Mouse (Mus musculus) left cerebral cortex, adult 2 months (tissue): Measurements from ENCODE around the gene Rpgrip1. TPM values are rescaled to one million over a fixed set of nuclear protein-coding genes. Genes with fewer than 3 reads are reported as not detected.

Experiments used
- DNase-seq, 2 experiments: peaks; one replicate each; pipeline ENCODE4 v3.0.0; 2021 to 2022; ENCODE audit warnings: low spot score in 2 of 2, mixed read lengths in 1 of 2; ENCODE audit errors: extremely low spot score in 1 of 2
- H3K27ac ChIP-seq: fragments of 200-600 bp; 2 replicates; pipeline ENCODE4 v1.8.1; 2022
- H3K4me3 ChIP-seq: fragments of 200-600 bp; 2 replicates; pipeline ENCODE4 v1.8.1; 2022
- CTCF ChIP-seq: fragments of 200-600 bp; IDR thresholded peaks from 2 replicates; pipeline ENCODE4 v1.8.1; 2022; ENCODE audit warnings: antibody characterized with exemption, mild to moderate bottlenecking, moderate library complexity
- intact Hi-C: fragments of 180-260 bp; cut with DNase I; formaldehyde crosslinking; loops from one replicate; pipeline ENCODE4 v1.15.1; 2025
- total RNA-seq, 2 experiments: library from RNA; stranded (reverse); gene quantifications; 2 replicates each; pipeline ENCODE4 v1.2.3; 2021

Rpgrip1 gene
- total RNA-seq, 2 experiments from 2014 or later: 1.5 to 1.8 TPM

DNA sequence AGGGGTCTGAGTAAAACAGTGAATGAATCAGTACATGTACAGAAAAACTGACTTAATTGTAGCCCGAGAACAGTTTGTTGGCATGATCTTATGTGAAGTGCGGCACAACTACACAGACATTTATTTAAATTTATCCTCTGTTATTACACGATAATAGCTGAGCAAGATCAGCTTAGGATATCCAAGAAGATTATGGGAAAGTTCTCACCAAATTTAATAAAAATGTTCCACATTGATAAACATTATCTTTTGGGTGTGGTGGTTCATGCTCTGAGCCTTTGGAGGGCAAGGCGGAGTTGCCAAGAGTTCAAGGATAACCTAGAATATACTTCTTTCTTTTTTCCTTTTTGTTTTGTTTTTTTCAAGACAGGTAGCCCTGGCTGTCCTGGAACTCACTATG is 88.9 kb downstream of the Rpgrip1 start:
- no peak overlapping the region for H3K27ac ChIP-seq
- no peak for DNase-seq
- H3K4me3 ChIP-seq: no peak overlapping the region
- no peak for TF ChIP-seq CTCF
- intact Hi-C loops: loop anchor here (5.0 kb wide), 1 partner anchor 78 kb away; the partner anchor contains the start of genes Rab2b and Tox4

Other genes starting within 250 kb of the Rpgrip1 start
- 10 to 100 TPM; 28.8 to 35.2 TPM for gene Mettl17, start 225.9 kb upstream of the Rpgrip1 start, total RNA-seq
- gene Slc39a2, start 217.8 kb upstream of the Rpgrip1 start, total RNA-seq: 10 to 100 TPM in 1 of 2 experiments, 1 to 10 TPM in 1; 6.3 to 10.0 TPM
- gene Ndrg2, start 196.5 kb upstream of the Rpgrip1 start, total RNA-seq: 100 to 1,000 TPM; 793 to 811 TPM
- not detected for gene Tppp2, start 192.3 kb upstream of the Rpgrip1 start, total RNA-seq
- gene Rnase13, start 187.9 kb upstream of the Rpgrip1 start, total RNA-seq: not detected
- 10 to 100 TPM; 28.8 to 31.1 TPM for gene Arhgef40, start 126.0 kb upstream of the Rpgrip1 start, total RNA-seq
- gene Tmem253, start 95.0 kb upstream of the Rpgrip1 start, total RNA-seq: under 1 TPM in 1 of 2 experiments, not detected in 1; 0.37 TPM
- gene Zfp219, start 90.0 kb upstream of the Rpgrip1 start, total RNA-seq: 10 to 100 TPM; 36.4 to 41.4 TPM
- not detected for gene Olfr221, start 68.2 kb upstream of the Rpgrip1 start, total RNA-seq
- gene Hnrnpc, start 6.7 kb upstream of the Rpgrip1 start, total RNA-seq: 100 to 1,000 TPM; 213 to 221 TPM
- gene Supt16, start 86.7 kb downstream of the Rpgrip1 start, total RNA-seq: 10 to 100 TPM; 52.5 to 54.7 TPM
- gene Chd8, start 147.1 kb downstream of the Rpgrip1 start, total RNA-seq: 100 to 1,000 TPM; 115 to 122 TPM
- gene Tox4, start 168.4 kb downstream of the Rpgrip1 start, total RNA-seq: 10 to 100 TPM; 62.6 to 66.0 TPM
- 10 to 100 TPM; 35.8 to 37.2 TPM for gene Rab2b, start 168.8 kb downstream of the Rpgrip1 start, total RNA-seq
- gene Mettl3, start 194.4 kb downstream of the Rpgrip1 start, total RNA-seq: 10 to 100 TPM; 37.4 to 44.7 TPM
- 10 to 100 TPM; 31.9 to 33.0 TPM for gene Sall2, start 218.1 kb downstream of the Rpgrip1 start, total RNA-seq
- gene Olfr1513, start 245.7 kb downstream of the Rpgrip1 start, total RNA-seq: not detected